Mouse (Mus musculus) splenic B cell, adult 2 months (primary cell): ENCODE results near the gene Clrn3.
A peak's percentile ranks its signal among the peaks of the same experiment; 100 is the strongest.

Experiments used
- DNase-seq: peaks from one replicate; pipeline ENCODE4 v3.0.0-alpha.2; 2011; ENCODE audit warnings: low read depth, low spot score
- H3K27me3 ChIP-seq: 2 replicates; pipeline ENCODE4 v1.6.1; 2012; ENCODE audit warnings: mild to moderate bottlenecking, low read length, moderate library complexity, mixed read lengths; ENCODE audit not compliant: control insufficient read depth, poor library complexity, insufficient read depth, severe bottlenecking
- H3K36me3 ChIP-seq: 2 replicates; pipeline ENCODE4 v1.6.1; 2012; ENCODE audit warnings: mild to moderate bottlenecking, low read length, moderate library complexity, mixed read lengths; ENCODE audit not compliant: control insufficient read depth, poor library complexity, insufficient read depth, severe bottlenecking

Clrn3 gene

DNA sequence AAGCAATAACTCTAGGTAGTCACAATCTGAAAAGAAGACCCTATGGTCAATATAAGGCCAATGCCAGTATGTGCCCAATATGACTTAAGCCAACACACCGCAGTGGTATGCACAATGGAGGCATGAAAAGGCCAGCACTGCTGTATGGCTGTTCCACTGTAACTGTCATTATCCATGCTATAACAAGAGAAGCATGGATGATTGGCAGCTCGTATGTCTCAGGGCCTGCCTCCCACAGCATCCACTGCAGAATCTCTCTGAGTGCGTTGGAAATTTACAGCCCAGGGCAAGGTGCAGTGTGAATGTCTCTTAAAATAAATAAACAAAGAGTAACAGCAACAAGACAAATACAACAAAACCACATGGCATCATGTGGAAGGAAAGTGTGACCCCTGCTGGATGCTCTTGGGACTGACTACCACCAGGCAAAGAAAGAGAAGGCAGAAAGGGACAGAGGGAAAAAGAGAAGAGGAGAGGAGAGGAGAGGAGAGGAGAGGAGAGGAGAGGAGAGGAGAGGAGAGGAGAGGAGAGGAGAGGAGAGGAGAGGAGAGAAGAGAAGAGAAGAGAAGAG is 63.7 kb downstream of the Clrn3 start:
- peak; percentile 20 for DNase-seq
- H3K36me3 ChIP-seq = no peaks in the 10 kb centered on the region
- H3K27me3 ChIP-seq = no peaks in the 10 kb centered on the region
